Mouse (Mus musculus): Measurements from ENCODE around the gene Elk3.

GRCm38 (mm10) chr10:93321763-93322162, 10.8 kb upstream of the Elk3 start:
- TF ChIP-seq MAFK (IDR thresholded peaks at IDR 0.05; ENCODE audit: insufficient read depth, low read depth, low read length) (no peak), HCFC1 (IDR thresholded peaks at IDR 0.05; ENCODE audit: borderline replicate concordance, insufficient read depth, low read length) (no peak), ZC3H11A (IDR thresholded peaks at IDR 0.05; ENCODE audit: borderline replicate concordance, low read depth, low read length) (no peak), CHD2 (IDR thresholded peaks at IDR 0.05; ENCODE audit: low read depth, low read length) (no peak)
